Mouse (Mus musculus) hindbrain, embryonic 14.5 days (tissue): ENCODE data around the gene Pax7. TPM values are rescaled to one million over a fixed set of nuclear protein-coding genes. Genes with fewer than 3 reads are reported as not detected.

Experiments used
- ATAC-seq: fragments of 200-750 bp; cut with Nextera tagmentation; 2 replicates; pipeline ENCODE4 v1.8.0; 2017; ENCODE audit warnings: moderate number of reproducible peaks, mild to moderate bottlenecking, moderate TSS enrichment, moderate library complexity; ENCODE audit not compliant: low FRiP score
- DNase-seq: peaks from one replicate; pipeline ENCODE4 v3.0.0-alpha.2; 2015; ENCODE audit warnings: low spot score
- H3K27ac ChIP-seq: fragments of 300-500 bp; sonication (generic); 2 replicates; pipeline ENCODE4 v1.5.1; 2014; ENCODE audit warnings: mild to moderate bottlenecking, moderate library complexity
- H3K27me3 ChIP-seq: fragments of 300-500 bp; sonication (generic); 2 replicates; pipeline ENCODE4 v1.6.1; 2014; ENCODE audit warnings: mild to moderate bottlenecking, low read length, mixed read lengths; ENCODE audit not compliant: control insufficient read depth, insufficient read depth
- H3K36me3 ChIP-seq: fragments of 300-500 bp; sonication (generic); replicated peaks from 2 replicates; pipeline ENCODE4 v1.6.1; 2014; ENCODE audit not compliant: control insufficient read depth, insufficient read depth
- H3K4me1 ChIP-seq: fragments of 300-500 bp; sonication (generic); replicated peaks from 2 replicates; pipeline ENCODE4 v1.6.1; 2014; ENCODE audit warnings: antibody characterized with exemption, low read length, mixed read lengths; ENCODE audit not compliant: control insufficient read depth, insufficient read depth
- H3K4me2 ChIP-seq: fragments of 300-500 bp; sonication (generic); replicated peaks from 2 replicates; pipeline ENCODE4 v1.6.1; 2014; ENCODE audit warnings: mild to moderate bottlenecking, moderate library complexity
- H3K4me3 ChIP-seq: fragments of 300-500 bp; sonication (generic); replicated peaks from 2 replicates; pipeline ENCODE4 v1.5.1; 2014; ENCODE audit warnings: mild to moderate bottlenecking, low read length
- H3K9ac ChIP-seq: fragments of 300-500 bp; sonication (generic); 2 replicates; pipeline ENCODE4 v1.6.1; 2014
- H3K9me3 ChIP-seq: fragments of 300-500 bp; sonication (generic); 2 replicates; pipeline ENCODE4 v1.6.1; 2016; ENCODE audit warnings: low read length; ENCODE audit not compliant: control insufficient read depth
- WGBS: fragments of 180-500 bp; shearing (Covaris S2); extraction: QIAGEN DNeasy Blood & Tissue Kit; methylation state at CpG from one replicate; pipeline ENCODE4 v1.1.7; 2014; 5-methylcytosine and 5-hydroxymethylcytosine counted together
- polyA plus RNA-seq: library from polyadenylated mRNA; unstranded; fragments of >200 nt; fragmentation: Nextera tagmentation; extraction: Ambion mirVana; gene quantifications from 2 replicates; pipeline ENCODE4 v1.2.1, GENCODE M21; 2014

Pax7 gene
- polyA plus RNA-seq, 1 experiment from 2014 or later = 0.24 TPM

DNA sequence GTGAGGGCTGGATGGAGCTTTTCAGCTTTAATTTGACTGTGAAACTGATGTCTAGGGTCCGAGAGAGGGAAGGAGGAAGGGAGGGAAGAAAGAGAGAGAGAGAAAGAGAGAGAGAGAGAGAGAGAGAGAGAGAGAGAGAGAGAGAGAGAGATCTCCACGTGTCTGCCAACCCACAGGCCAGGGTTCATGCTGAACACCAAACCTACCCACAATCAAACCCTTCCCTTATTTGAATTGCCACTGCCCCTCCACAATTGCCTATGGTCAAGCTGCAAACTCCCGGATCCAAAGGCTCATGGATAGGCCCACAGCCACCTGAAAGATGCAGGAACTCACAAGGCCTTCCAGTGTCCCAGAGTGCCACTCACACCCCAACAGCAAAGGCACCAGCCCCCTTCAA, 7.1 kb downstream of the Pax7 start:
- DNase-seq = no peak
- no peaks in the 10 kb centered on the region for H3K9me3 ChIP-seq
- no peak overlapping the region for H3K9ac ChIP-seq
- no peak overlapping the region for H3K27ac ChIP-seq
- peaks cover 8% of the 10 kb centered on the region; the same call in 1 of the 2 replicates for H3K4me1 ChIP-seq
- peaks cover 94% of the 10 kb centered on the region for H3K27me3 ChIP-seq
- WGBS = 4% methylated on average over 3 of the region's 3 CpGs
- H3K4me2 ChIP-seq = peak overlapping the region; percentile 20
- H3K4me3 ChIP-seq = no peak overlapping the region
- no peak for ATAC-seq
- H3K36me3 ChIP-seq = no peaks in the 10 kb centered on the region

DNA sequence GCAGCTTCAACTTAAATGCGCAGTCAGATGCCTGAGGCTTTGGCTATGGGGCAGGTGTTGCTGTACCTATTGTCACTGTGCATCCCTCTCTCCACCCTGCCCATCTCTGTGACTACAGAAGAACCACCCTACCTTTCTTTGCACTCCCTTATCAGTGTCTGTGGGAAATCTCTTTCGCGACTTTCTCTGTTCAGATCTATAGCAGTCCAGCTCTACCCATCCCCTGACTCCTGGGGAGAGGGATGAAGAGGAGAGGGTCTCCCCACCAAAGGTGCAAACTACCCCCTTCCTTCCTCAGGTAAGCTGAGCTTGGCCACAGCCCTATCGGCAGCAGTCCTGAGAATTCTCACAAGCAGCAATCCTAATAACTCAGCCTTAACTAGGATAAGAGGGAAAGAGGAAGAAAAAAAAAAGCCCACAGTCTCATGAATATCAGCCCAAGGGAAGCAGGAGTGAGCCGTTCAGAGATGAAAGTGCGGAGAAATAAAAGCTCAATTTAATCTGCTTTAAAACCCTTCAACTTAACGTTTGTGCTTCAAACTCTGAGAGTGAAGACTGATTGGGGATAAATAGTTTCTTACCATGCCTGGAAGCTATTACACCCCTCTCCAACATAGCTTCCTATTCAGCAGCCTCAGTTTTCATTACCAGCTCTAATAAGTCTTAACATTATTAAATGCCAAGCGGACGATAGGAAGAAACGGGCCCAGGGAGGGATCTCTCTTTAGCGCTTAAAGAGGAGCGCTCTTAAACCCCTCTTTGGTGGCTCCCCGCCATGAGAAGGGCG, 7.8 kb downstream of the Pax7 start:
- H3K36me3 ChIP-seq = no peaks in the 10 kb centered on the region
- no peak for DNase-seq
- 7% methylated on average over 14 of the region's 14 CpGs for WGBS
- peaks cover 10% of the 10 kb centered on the region; the same call in 1 of the 2 replicates for H3K4me1 ChIP-seq
- no peak for ATAC-seq
- peaks cover 95% of the 10 kb centered on the region for H3K27me3 ChIP-seq
- H3K9me3 ChIP-seq = no peaks in the 10 kb centered on the region
- no peak overlapping the region for H3K27ac ChIP-seq
- no peak overlapping the region for H3K4me3 ChIP-seq
- H3K4me2 ChIP-seq = peak overlapping the region; percentile 9; the same call in 1 of the 2 replicates
- H3K9ac ChIP-seq = no peak overlapping the region

DNA sequence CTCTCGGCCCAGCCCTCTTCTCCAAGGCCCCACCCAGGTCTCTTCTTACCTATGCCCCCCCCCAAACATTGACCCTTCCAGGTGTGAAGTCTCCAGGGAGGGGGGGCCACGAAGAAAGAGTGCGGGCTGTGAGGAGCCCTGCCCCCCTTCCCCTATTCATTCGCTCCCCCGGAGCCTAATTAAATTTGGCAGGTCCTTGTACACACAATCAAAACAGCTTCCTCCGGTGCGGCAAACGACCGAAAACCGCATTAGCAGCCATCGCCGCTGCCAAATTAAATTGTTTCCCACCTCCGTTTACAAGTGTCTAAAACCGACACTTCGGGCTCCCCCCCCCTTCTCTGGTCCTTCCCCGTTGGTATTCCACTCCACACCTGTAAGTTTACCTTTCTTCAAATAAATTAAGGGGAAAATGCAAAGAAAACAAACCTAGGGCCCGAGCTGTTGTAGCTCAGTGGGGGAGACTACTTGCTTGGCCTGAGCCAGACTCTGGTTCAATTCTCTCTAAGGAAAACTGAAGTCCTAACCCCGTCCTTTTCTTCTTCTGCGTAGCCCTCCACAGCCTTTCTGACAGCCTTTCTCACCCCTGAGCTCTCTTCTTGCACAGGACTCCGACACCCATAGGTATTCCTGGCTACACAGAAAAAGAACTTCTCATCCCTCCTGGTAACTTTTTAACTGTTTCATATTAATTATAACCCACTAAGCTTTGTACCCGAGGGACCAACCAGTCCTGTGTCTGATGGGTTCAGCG, 8.6 kb downstream of the Pax7 start:
- Histone ChIP-seq H3K4me1 (peaks cover 10% of the 10 kb centered on the region; the same call in 1 of the 2 replicates), H3K4me3 (no peak overlapping the region), H3K9me3 (no peaks in the 10 kb centered on the region), H3K4me2 (peak overlapping the region; percentile 35; the same call in 1 of the 2 replicates), H3K27me3 (peaks cover 95% of the 10 kb centered on the region), H3K9ac (no peak overlapping the region), H3K36me3 (no peaks in the 10 kb centered on the region), H3K27ac (0 out of 2 replicates have a peak overlapping the region, but pooled peaks have one; percentile 20)
- ATAC-seq = no peak
- 3% methylated on average over 22 of the region's 22 CpGs for WGBS
- DNase-seq = no peak

DNA sequence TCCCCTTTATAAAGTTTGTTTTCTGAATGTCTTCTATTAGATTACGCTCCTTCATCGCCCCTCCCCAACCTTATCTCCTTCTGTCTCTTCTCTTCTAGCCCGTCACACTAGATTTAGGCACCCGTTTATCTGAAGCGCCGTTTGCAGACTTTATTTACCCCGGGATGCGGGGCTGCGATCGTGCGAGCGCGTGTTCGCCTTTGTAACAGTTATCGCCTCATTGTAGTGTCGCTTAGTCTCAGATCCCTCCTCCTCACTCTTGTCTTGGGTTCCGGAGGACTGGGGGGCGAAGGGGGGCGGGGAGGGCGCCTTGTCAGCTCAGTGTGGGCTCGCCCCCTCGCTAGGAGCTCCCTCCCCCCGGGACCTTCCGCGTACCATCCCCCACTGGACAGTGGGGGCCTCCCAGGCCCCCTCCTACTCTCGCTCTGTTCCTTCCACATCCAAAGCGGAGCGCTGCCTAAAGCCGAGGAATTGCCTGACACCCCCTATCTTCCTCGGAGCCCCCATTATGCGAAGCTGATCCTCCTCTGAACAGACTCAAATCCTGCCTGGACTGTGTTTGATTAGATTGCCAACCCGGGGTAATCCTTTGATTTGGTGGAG, 9.4 kb downstream of the Pax7 start:
- ATAC-seq (no peak), DNase-seq (no peak)
- peaks cover 96% of the 10 kb centered on the region for H3K27me3 ChIP-seq
- no peaks in the 10 kb centered on the region for H3K9me3 ChIP-seq
- peak overlapping the region; percentile 17; the same call in 1 of the 2 replicates for H3K4me3 ChIP-seq
- whole genome bisulfite sequencing = under 1% methylated on average over 32 of the region's 32 CpGs
- peak overlapping the region; percentile 35 for H3K4me2 ChIP-seq
- peaks cover 10% of the 10 kb centered on the region; the same call in 1 of the 2 replicates for H3K4me1 ChIP-seq
- no peak overlapping the region for H3K27ac ChIP-seq
- no peaks in the 10 kb centered on the region for H3K36me3 ChIP-seq
- H3K9ac ChIP-seq = no peak overlapping the region

DNA sequence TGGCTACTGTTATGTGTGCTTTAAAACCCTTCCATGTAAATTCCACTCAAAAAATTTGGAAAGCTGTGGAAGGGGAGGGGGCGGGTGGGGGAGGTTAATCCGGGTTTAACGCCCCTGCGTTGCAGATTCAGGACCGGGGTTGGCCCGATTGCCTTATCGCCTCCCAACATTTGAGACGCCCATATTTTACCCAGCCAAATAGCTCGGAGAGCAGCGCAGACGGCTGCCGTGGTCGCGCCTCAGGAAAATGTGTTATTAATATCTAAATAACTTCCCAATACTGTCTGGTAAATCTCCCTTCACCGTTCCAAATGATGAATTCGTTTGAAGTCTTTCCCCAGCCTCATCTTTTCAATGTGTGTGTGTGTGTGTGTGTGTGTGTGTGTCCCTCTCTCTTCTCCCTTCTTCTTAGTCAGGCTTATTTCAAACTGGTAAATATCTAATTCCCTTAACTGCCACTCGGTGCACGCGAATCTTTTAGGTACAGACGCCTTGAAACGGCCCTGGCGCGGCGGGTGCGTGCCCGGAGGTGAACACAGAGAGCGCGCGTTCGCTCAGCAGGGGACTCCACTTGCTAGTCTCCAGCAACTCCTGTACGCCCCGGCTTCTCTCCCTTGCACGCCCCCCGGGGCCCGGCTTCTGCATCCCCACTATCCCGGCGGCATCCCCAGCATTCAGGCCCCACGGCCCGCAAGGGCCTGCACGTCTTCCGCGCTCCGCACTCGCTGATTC, 10.0 kb downstream of the Pax7 start:
- no peak overlapping the region for H3K9ac ChIP-seq
- peaks cover 12% of the 10 kb centered on the region; the same call in 1 of the 2 replicates for H3K4me1 ChIP-seq
- H3K27ac ChIP-seq = no peak overlapping the region
- H3K4me2 ChIP-seq = peak overlapping the region; percentile 35
- peak overlapping the region; percentile 17; the same call in 1 of the 2 replicates for H3K4me3 ChIP-seq
- peaks cover 95% of the 10 kb centered on the region for H3K27me3 ChIP-seq
- ATAC-seq (no peak), DNase-seq (no peak)
- under 1% methylated on average over 44 of the region's 44 CpGs for WGBS
- no peaks in the 10 kb centered on the region for H3K36me3 ChIP-seq
- H3K9me3 ChIP-seq = no peaks in the 10 kb centered on the region

DNA sequence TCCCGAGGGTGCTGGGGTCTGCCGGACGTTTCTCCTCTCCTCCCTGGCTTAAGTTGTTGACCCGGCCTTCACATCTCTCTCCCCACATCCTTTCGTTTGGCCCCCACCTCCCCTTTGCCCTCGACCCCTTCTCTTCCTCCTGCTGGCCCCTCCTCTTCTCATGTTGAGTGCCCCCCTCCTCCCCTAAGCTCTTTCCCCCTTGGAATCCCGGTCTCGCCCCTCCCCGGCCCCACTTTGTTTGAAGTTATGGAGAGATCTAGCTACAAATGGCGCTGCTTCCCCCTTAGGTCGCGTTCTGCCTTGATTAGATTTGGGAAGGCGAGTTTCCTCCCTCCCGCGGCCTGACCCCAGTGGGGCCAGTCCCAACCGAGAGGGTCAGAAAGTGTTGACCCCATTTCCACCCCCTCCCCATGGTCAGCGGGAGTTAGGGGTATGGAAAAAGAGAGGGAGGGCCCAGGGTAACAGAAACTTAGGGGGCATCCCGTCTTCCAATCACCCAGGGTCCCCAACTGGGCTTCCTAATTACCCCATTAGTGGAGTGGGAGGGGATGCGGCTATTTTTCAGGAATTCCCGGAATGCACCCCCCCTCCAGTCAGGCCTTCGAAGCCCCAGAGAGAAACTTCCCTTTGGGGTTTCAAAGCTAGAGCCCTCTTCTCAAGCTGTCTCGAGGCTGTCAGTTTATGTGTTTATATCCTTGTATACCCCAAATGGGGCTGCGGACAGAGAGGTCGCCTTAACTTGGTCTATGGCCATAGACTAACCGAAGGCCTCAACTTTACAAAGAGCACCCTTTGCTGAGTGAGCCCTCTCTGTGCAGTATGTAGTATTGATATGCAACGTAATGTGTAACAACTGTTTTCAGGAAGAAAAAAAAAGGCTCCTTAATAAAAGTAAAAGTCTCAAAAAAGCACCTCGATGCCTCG, 10.9 kb downstream of the Pax7 start:
- Histone ChIP-seq H3K4me1 (peaks cover 9% of the 10 kb centered on the region; the same call in 1 of the 2 replicates), H3K4me2 (peak overlapping the region; percentile 51), H3K9me3 (no peaks in the 10 kb centered on the region), H3K4me3 (peak overlapping the region; percentile 28; the same call in 1 of the 2 replicates), H3K27me3 (peaks cover 94% of the 10 kb centered on the region), H3K27ac (peak overlapping the region; percentile 33; the same call in 1 of the 2 replicates), H3K9ac (no peak overlapping the region; the same call in 1 of the 2 replicates), H3K36me3 (no peaks in the 10 kb centered on the region)
- DNase-seq (no peak), ATAC-seq (no peak)
- 2% methylated on average over 28 of the region's 28 CpGs for WGBS

DNA sequence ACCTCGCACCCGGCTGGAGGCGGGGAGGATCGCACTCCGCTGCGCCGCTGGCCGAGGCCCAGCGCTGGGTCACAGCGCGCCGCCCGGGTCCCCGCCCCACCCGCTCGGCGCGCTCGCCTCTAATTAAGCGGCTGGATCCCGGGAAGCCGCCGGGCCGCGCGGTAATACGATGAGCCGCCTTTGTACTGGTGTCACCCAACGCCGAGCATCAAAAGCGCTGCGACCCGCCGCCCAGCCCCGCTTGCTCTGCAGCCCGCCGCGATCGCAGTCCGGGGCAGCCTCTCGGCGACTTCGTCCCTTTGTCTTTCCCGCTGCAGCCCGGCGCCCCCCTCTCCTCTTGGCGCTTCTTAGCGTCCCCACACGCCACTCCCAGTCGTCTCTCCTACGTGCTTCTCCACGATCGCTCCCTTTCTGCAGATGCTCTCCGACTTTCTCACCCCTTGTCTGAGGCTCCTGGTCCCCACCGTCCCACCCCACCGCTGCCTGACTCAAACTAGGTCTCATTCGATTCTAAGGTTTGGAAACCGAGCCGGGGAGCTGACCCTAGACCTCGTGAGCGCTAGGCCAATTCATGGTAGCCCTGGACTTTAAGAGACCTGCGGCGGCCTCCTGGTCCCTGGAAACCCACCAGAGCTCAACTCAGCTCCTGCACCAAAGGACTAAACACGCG, 11.7 kb downstream of the Pax7 start:
- Histone ChIP-seq H3K9ac (peak overlapping the region; percentile 44; the same call in 1 of the 2 replicates), H3K27ac (peak overlapping the region; percentile 33; the same call in 1 of the 2 replicates), H3K36me3 (no peaks in the 10 kb centered on the region), H3K9me3 (no peaks in the 10 kb centered on the region), H3K4me2 (peak overlapping the region; percentile 51), H3K27me3 (peaks cover 94% of the 10 kb centered on the region), H3K4me1 (peaks cover 9% of the 10 kb centered on the region; the same call in 1 of the 2 replicates), H3K4me3 (peak overlapping the region; percentile 28)
- no peak for ATAC-seq
- under 1% methylated on average over 58 of the region's 65 CpGs for WGBS
- no peak for DNase-seq
